Mouse (Mus musculus) cerebellum, adult 9-11 months (tissue): Measurements from ENCODE around the gene Cacna2d1.

ENCODE experiments used
- DNase-seq: peaks from one replicate; pipeline ENCODE4 v3.0.0; 2022

The Cacna2d1 gene

DNA sequence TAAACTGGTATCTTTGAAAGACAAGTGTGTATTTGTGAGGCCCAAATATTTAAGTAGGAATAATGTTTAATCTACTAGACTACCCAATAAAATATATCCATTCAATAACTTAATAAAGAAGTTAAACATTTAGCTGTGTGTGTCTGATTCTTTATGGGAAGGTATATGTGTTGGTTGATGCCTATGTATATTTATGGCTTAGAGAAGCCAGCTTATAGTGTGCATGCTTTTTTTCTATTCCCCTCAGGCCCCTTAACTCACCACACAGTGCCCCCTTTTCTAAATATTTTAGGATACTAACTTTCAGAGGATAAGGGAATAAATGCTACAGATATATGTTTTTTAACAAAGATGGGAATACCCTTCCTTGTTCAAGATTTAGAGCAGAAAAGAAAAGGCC is 128.8 kb downstream of the Cacna2d1 start:
- DNase-seq = no peak

DNA sequence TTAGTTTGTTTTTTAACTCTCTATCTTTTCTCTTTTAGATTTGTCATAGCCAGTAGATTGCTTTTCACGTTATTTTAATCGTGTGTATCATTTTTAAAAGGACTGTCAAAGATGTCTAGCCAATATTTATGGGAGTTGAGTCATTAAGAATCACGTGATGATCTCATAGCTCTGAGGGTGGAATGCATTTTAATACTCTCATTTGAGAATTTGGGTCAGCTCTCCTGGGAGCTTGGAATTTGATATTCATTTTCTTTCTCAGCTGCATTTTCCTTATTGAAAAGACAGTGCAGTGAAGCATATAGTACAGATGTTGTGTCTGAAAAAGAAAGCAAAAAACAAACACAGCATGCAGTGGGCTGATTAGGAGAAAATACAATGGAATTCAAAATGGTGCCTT is 129.5 kb downstream of the Cacna2d1 start:
- no peak for DNase-seq

DNA sequence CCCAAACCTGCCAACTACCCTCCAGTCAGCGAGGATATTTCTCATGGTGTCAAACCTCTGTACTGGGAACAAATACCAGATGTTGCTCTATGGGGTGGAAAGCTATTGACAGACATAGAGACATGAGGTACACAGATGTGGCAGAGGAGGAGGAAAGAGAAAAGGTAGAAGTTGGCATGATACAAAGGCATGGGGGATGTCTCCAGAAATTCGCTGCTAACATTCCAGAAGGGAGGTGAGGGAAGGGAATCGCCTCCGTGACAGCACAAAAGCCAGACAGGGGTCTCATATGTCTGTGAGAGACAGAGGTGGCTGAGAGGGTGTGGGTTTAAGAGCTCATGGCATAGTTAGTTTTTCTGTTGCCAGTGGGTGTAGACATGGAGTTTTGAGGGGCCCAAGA is 131.3 kb downstream of the Cacna2d1 start:
- no peak for DNase-seq

DNA sequence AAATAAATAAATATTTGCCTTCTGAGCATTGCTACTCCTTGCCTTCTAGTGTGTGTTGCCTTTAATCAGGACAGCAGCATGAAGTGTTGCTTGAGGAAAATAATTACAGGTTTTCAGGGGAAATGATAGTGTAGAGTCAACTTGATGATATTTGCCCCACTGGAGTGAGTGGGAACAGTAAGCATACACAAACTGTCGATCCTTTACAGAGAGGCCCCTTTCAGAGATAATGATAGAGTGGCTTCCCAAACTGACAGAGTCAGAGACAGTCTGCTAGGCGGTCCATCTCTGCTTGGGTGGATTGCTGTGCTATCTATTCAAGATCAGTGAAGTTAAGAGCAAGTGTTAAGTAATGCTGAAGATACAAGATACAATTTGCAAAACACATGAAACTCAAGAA is 147.8 kb downstream of the Cacna2d1 start:
- no peak for DNase-seq

DNA sequence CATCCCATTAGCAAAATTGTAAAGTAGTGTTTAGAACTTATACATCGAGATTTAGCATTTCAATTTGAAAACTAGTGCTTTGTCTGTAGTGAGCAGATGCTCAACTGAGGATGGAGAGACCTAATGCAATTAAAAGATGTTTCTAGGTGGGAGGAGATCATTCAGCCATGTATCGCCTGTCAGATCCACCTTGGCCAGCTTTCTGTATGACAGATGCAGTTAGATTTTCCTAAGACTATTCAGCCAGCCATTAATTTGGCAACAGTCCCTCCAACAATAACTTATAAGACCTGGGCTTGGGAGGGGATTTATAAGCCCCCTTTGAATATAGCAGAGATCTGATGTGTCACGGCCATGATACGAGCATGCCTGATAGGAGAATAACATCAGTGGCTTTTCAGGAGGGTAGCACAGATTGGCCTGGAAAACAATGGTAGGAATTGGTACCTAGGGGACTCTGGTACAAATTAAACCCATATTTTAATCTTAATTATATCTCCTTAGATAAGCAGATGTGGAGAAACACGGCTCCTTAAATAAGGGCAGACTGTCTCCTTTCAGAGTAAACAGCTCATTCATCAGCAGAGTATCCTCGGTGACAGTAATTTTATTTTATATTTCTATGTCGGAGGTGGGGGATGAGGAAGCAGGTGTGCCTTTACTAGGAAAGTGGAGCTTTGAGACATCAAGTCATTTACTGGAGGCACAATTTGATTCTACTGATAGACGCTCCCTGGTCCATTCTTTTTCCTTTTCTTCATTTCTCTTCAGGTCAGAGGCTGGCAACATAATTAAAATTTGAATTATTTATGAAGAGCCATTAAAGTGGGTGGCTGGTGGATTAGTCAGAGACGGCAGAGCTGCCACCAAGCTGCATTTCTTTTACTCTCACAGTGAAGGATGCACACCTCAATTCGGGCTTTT is 152.8 kb downstream of the Cacna2d1 start:
- no peak for DNase-seq

DNA sequence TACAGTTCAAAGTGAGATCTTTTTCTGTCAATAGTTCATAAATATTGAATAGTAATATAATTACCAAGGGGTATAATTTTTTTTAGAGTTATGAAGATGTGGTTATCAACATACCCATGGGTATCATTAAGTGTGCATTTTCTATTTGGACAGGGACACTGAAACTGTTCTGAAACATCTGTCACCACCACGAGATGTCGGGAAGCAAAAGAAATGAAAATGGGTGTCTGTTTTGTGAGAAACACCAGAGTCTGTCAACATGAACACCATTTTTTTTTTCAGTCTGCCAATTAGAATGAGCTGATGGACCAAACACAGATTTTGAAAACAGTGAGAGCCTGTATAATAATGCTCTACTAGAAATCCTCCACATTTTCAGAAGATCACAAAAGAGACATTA is 153.5 kb downstream of the Cacna2d1 start:
- DNase-seq = no peak

DNA sequence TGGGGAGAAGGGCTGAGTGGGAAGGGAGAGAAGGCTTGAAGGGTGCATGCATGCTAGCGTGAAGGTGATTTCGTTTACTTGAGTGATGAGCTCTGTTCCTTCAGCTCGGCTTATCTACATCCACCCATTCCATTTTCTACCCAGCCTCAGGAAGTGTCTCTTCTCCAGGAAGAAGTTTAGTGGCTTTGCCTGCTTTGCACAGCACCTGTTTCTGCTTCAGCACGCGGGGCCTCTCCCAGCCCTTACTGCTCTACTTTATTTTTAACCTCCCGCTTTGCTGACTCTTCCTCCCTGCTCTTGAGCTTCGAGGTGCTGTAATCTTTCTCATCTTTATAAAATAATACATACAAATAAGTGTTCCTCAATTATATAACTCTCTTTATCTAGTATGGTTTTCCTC is 158.0 kb downstream of the Cacna2d1 start:
- DNase-seq = no peak

DNA sequence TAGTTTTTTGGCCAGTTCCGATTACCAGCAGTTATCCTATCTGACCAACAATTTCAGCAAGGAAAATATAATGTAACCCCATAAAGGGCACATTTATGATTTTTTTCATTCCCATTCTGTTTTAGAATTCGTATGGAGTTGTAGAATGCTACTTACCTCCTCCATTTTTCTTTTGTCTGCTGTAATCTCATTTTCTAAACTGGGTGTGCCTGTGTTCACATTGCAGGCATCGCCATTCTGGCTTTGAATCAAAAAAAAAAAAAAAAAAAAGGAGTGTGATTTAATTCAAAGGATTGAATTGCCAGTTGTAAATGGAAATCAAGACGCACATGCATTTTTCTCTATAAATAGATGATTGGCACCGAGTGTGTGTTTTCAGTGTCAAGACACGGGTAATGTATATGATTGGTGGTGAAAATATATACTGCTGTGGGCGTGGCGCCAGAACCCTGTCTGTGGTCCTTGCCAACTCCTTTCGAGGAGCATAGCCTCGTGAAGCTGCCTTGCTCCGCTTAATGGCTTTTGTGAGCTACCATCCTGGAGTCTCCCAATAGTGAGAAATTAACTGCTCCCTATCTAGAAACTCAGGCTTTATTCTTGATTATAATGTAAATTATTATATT is 158.7 kb downstream of the Cacna2d1 start:
- peak; percentile 53 for DNase-seq

DNA sequence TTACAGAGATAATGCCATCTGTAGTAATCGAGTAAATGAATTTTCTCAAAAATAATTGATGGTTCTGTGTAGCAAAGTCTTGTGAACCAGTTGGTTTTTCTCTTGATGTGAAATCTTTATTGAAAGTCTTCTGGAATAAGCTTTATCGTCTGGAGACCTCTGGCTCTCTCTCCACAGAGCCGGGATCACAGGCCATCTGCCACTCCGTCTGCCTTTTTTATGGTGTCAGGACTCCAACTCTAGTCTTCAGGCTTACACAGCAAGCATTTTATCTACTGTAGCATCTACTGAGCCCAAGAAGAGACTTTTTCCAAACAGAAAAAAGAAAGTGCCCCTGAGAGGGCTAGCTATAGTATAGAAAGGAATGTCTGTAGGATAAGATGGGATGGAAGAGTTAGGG is 160.9 kb downstream of the Cacna2d1 start:
- peak; percentile 81 for DNase-seq

DNA sequence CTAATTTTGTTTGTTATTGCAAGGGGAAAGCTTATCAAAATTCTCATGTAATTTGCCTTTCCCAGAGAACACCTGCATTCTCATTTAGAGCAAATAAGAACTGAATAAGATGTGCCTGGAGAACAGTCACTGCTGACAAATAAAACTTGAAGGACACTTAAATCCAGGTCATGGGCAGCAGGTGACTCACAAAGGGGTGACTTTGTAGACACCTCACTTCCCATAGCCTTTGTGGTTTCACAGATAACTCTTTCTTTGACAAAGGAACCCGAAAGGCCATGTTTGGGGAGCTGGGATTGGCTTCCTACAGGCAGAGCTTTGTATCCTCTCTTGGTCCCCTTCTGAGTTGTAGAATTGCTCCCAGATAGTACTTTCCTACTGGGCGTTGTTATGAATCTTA is 164.3 kb downstream of the Cacna2d1 start:
- DNase-seq = no peak

DNA sequence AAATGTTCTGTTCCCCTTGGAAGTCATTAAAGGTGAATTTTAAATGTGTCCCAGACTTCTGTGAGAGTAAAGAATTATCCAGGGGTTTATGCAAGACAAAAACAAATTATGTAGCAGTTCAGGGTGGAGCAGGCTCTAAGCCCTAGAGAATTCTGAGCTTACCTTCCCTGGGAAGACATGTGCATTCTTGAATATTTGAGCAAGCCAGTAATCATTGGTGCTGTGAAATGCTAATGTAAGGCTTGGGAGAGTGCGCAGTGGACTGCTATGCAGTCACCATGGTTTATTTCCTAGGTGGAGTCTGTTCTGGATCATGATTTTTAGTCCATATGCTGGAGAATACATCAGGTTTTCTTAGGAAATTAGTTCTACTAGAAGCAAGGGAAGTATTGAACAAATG is 167.3 kb downstream of the Cacna2d1 start:
- DNase-seq = no peak

DNA sequence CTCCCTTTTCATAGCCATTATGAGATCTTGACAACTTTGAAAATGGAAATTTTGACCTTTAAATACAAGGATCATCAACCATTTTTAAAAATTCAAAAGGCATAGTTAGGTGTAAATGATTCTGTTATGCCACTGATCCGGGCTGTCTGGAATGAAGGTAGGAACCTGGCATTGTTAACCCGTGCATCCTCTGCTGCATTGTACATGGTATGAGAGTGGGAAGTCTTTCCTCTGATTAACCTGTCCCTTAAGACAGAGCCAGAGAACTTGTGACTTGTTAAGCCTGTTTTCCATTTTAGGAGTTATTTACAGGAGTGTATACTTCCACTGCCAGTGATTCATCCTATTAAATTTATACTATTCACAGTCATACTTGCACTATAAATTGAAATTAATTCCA is 171.2 kb downstream of the Cacna2d1 start:
- DNase-seq = no peak

DNA sequence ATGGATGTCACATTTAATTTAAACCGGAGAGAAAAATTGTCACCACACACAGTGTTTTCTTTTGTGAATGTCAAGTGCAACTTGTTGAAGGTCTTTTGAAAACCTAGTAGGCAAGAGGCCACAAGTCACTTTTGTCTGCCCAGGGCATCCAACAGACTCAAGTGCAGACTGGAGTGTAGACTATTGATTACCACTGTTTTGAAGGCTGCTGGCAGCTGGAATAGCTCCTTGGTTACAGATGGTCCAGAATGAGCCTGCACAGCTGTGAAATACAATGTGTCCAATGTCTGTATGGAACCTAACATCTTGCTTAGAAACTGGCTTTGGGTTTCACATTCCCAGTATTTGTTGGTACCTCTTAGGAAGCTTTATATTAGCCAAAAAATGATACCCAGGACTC is 176.2 kb downstream of the Cacna2d1 start:
- DNase-seq = no peak

DNA sequence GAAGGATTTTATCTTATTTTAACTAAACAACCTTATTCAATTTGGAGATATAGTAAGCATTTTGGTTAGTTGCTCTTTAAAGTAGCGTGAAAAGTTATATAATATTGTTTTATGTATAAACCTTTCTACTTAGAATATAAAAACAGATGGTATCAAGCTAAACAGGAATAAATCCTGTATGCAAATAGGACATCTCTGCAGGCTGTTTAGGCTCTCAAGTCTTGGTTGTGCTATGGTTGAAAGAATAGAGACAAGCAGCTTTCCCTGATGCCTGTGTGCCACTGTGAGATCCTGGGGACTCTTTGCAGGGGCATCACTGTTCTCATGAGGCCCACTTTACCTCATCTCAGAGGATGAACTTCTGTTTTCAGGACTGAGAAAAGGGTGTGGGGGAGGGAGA is 179.4 kb downstream of the Cacna2d1 start:
- no peak for DNase-seq

DNA sequence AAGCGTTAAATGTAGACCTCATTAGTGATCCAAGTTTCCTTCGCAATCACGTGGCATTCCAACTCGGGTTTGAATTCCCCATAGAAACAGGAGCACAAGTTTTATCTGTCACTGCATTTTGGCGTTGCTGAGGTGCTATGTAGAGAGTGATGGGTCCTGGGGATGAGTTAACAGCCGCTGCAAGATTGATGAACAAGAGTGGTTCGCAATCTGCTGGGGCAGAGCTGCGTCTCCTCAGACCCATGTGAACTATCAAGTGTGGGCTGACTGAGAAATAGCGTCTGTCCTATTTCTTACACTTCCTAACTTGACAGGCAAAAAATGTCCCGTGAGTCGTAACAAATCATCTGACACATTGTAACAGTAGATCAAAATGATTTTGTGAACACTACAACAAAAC is 186.8 kb downstream of the Cacna2d1 start:
- DNase-seq = no peak

DNA sequence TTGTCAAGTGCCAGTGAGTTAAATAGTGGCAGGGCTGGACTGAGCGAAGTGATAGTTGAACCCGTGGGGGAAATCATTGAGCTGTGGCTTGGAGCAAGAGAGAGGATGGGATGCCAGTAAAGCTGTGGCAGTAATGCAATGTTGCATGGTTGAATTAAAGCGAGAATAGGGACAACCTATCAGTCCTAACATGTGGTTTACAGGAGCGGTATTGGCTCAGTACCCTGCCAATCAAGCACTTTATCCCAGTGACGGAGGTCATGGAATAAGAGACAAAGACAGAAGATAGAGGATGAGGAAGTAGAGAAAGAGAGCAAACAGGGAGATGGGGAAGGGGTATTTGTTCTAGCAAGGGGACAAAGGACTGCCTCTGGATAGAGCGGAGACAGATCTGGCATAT is 187.6 kb downstream of the Cacna2d1 start:
- DNase-seq = no peak

DNA sequence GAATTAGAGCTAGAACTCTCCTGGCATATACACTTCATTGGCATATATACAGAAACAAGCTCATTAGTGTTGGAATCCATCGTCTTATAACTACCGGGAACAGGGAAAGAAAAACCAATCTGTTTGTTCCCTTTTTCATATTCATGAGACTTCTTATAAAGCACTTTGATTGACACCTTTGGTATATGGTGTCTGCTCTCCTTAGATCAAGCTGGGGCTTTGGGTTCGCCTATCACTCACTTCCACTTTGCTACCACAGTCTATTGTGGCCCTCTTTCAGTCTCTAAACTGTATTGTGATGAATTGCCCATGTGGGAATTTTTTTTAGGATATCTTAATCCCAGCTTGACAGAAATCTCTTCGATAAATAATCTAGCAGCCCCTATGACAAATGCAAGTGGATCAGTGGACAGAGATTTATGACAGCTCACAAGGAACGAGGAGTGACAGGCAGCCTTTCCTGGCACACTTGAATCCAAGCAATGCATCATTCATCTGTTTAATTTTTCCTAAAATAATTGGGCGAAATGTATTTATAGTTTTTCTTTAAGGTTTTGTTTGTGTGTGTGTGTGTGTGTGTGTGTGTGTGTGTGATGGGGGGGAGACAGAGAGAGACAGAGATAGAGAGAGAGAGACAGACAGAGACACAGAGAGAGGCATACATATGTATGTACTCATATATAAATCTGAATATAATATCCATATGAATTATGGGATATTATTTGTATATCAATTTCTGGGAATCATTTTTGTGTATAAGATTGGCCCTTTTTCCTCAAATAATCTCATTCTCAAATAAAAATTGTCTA is 200.0 kb downstream of the Cacna2d1 start:
- no peak for DNase-seq

DNA sequence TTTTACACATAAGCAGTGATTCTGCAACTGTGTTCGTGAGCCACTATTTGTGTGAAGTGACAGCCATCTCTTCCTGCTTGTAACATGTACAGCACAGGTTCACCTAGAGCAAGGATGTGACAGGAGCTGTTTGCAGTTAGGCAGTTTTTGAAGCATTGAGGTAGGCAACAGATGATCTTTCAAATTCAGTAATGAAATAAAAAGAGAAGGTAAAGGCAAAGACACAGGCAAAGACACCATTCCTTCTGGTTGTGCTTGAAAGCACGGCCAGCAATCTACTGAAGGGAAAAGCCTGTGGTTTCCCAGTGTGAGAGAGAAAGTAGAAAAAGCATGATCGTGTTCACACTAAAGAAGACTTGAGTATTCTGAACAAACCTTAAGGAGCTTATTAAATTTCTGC is 201.5 kb downstream of the Cacna2d1 start:
- DNase-seq = no peak

DNA sequence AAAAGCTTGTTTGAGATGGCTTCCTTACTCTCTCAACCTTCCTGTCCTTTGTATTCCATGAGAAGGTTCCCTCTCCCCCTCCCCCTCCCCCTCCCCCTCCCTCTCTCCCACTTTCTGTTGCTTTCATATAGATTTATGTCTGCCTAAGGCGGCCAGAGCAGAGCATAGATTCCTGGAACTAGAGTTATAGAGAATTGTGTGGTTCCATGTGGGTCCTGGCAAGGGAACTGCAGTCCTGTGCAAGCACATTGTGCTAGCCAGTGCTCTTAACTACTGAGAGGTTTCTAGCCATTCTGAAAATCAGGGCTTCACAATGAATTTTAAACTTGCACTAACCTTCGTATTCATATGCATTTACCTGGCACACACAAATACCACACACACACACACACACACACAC is 202.3 kb downstream of the Cacna2d1 start:
- no peak for DNase-seq

DNA sequence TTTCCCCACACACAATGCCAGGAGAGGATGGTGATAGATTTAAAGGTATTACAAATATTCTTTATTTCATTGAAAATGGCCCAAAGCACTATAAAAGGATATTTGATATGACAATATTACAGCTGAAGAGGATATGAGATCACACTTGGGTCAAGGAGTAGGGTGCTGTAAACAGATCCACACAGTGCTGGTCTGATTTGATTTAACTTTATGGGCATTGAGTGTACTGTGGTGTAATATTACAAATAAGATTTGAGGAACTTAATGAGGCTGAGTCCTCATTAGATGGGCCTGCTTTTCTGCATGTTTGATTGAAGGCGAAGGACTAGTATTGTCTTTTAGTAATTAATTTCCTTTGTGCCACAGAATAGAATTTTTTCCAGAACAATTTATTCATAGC is 212.1 kb downstream of the Cacna2d1 start:
- DNase-seq = no peak

DNA sequence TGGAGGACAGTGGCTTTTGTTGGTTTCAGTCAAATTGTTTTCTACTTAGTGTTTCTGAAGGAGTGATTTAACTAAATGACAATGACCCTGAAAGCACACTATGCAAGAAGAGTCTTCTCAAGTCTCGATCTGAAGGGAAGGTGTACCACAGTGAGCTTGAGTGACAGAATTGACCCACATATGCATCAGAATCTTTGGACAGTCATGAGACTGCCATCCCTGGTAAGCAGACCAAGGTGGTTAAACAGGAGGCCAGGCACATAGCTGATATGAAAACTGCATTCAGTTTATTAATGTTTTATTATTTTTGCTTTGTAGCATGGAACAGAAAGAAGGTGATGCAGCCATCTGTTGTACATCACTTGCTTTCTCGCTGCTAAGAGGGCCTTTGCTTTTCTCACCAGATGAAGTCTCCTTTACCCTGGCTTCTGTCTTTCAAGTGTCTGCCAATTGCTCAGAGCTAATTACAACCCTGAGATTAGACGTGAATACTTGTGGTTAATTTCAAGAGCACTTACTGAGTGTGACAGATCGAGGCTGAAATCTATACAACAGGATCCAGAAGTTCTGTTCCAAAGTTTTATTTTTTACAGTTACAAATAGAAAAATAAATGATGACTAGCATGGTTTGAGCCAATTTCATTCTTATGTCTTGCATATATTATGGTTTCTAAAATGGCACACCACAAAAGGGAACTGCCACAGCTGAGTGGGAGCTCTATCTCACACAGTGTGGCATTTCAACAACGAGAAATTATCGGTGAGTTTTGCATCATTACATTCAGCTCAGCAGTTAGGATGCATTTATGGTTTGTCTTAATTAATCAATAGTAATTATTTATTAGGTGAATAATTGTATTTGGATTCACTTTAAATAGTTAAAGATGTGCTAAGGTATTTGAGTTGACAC is 221.1 kb downstream of the Cacna2d1 start:
- peak; percentile 21 for DNase-seq

DNA sequence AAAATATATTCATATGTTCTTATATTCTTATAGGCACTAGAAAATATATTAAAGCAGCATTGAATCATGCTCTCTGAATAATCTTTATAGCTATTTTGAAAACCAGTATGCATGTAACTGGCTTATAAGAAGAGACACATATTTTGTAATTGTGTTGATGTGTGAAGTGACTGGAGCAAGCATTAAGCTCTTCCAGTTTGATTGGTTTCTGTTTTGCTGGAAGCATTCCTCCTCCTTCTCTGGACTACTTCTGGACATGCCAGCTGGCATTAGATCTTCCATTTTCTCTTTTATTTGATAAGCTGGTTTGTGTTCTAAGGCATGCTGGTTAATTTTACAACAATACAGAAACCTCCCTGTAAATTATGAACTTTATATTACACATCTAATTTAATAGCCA is 228.8 kb downstream of the Cacna2d1 start:
- no peak for DNase-seq
